Mouse (Mus musculus): Measurements from ENCODE around the gene Iars.

GRCm38 (mm10) chr13:49719310-49719709, 37.4 kb downstream of the Iars start:
- no peak for TF ChIP-seq POLR2A (IDR thresholded peaks at IDR 0.05; ENCODE audit: low read depth, low read length)
- no peak for TF ChIP-seq CTCF (IDR thresholded peaks at IDR 0.05; ENCODE audit: extremely low read depth, insufficient read depth, insufficient read length, insufficient replicate concordance)
